In the genomic region with DNA sequence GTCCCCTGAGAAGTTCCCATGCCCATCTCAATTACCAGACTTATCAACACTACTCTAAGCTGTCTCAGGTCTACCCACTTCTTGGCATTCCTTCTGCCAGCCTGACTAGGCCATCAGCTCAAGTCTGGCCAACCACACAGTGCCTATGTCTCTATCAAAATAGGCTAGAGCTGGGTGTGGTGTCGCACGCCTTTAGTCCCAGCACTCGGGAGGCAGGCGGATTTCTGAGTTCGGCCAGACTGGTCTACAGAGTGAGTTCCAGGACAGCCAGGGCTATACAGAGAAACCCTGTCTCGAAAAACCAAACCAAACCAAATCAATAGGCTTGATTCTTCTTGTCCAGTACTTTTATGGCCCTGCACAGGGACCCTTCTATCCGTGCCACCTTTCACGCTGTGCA, we compare ENCODE assay signal across 10 mouse cellular contexts. TPM values are rescaled to one million over a fixed set of nuclear protein-coding genes. Genes with fewer than 3 reads are reported as not detected.
DNase-seq lines count a peak whose midpoint lies in the region; ATAC-seq and TF ChIP-seq lines count a peak whose summit lies in the region.
"Had no signal": no experiment of that assay in that cellular context is flagged by ENCODE, and none has a peak within 500 bp of the region (broad histone marks: within the 10 kb centered on the region; RNA-seq: fewer than 3 reads in every experiment).

No protein-coding gene starts in this region.

- no peak for TF ChIP-seq CTCF in lung, adult 2 months (IDR thresholded peaks at IDR 0.05; ENCODE audit: insufficient read depth, low read length)
- no peak for TF ChIP-seq CTCF in heart, postnatal 0 days (IDR thresholded peaks at IDR 0.05; ENCODE audit: low read depth)

- no peaks in the 10 kb centered on the region for H3K27me3 ChIP-seq in forebrain, embryonic 13.5 days
- H3K27me3 ChIP-seq in forebrain, embryonic 11.5 days (ENCODE audit: control insufficient read depth, insufficient read depth, low read length) = no peaks in the 10 kb centered on the region
- no peaks in the 10 kb centered on the region for H3K27me3 ChIP-seq in heart, postnatal 0 days (ENCODE audit: control insufficient read depth, insufficient read depth, low read length)

- peaks cover 20% of the 10 kb centered on the region for H3K36me3 ChIP-seq in forebrain, embryonic 13.5 days (ENCODE audit: poor library complexity, severe bottlenecking)
- no peaks in the 10 kb centered on the region; the same call in 1 of the 2 replicates for H3K36me3 ChIP-seq in forebrain, embryonic 11.5 days (ENCODE audit: control insufficient read depth, insufficient read depth, low read length)
- H3K36me3 ChIP-seq in heart, postnatal 0 days (replicated peaks; ENCODE audit: control insufficient read depth, insufficient read depth, low read length) = peaks cover 28% of the 10 kb centered on the region

- peaks cover 38% of the 10 kb centered on the region for H3K4me1 ChIP-seq in forebrain, embryonic 13.5 days
- peaks cover 9% of the 10 kb centered on the region; the same call in 1 of the 2 replicates for H3K4me1 ChIP-seq in forebrain, embryonic 11.5 days (replicated peaks; ENCODE audit: control insufficient read depth, insufficient read depth, low read length)
- H3K4me1 ChIP-seq in lung, adult 2 months (ENCODE audit: control insufficient read depth, insufficient read depth, low read length) = peaks cover 6% of the 10 kb centered on the region
- H3K4me1 ChIP-seq in heart, postnatal 0 days (ENCODE audit: control insufficient read depth, insufficient read depth) = peaks cover 40% of the 10 kb centered on the region

- H3K4me2 ChIP-seq in forebrain, embryonic 13.5 days = peak overlapping the region; percentile 34
- H3K4me2 ChIP-seq in forebrain, embryonic 11.5 days (ENCODE audit: low read depth, low read length, severe bottlenecking) = no peak overlapping the region
- peak overlapping the region; percentile 30; the same call in 1 of the 2 replicates for H3K4me2 ChIP-seq in heart, postnatal 0 days (ENCODE audit: low read depth, low read length)

- intact Hi-C loops in left cerebral cortex, postnatal 25 days (cut with DNase I) = no loop called here

- no peak for DNase-seq in forebrain, embryonic 11.5 days (ENCODE audit: low spot score)
- DNase-seq in lung, adult 2 months = no peak
- no peak for DNase-seq in lung, postnatal 14 days
- DNase-seq in heart, postnatal 0 days (ENCODE audit: low spot score) = no peak
- no peak for DNase-seq in Muller cell, postnatal 12 days (ENCODE audit: inconsistent ontology term)
- no peak for DNase-seq in left cerebral cortex, postnatal 25 days (ENCODE audit: low spot score in 2 of 2)
- DNase-seq: cerebellum, adult 8-10 months had no signal

- no peak overlapping the region for H3K9ac ChIP-seq in forebrain, embryonic 13.5 days
- H3K9ac ChIP-seq in forebrain, embryonic 11.5 days (ENCODE audit: low read length) = no peak overlapping the region
- no peak overlapping the region for H3K9ac ChIP-seq in heart, postnatal 0 days (replicated peaks; ENCODE audit: low read depth, low read length)

- WGBS in forebrain, embryonic 13.5 days = 93% methylated on average over 8 of the region's 8 CpGs
- WGBS in forebrain, embryonic 11.5 days = 92% methylated on average over 8 of the region's 8 CpGs
- 82% methylated on average over 8 of the region's 8 CpGs for WGBS in lung, adult 2 months
- WGBS in heart, postnatal 0 days = 87% methylated on average over 8 of the region's 8 CpGs

- TF ChIP-seq EP300 in heart, postnatal 0 days (IDR thresholded peaks at IDR 0.05; ENCODE audit: low read depth) = no peak

- ATAC-seq in forebrain, embryonic 13.5 days = no peak
- ATAC-seq in forebrain, embryonic 11.5 days (replicated peaks; ENCODE audit: low FRiP score) = no peak
- ATAC-seq in heart, postnatal 0 days (ENCODE audit: insufficient read depth, low read depth) = no peak
- ATAC-seq in megakaryocyte-erythroid progenitor cell, adult 5-6 weeks (replicated peaks; ENCODE audit: low FRiP score, low TSS enrichment, poor library complexity, severe bottlenecking) = peak; percentile 34
- ATAC-seq: forebrain, embryonic 16.5 days had no signal

- H3K9me3 ChIP-seq in forebrain, embryonic 13.5 days (replicated peaks) = no peaks in the 10 kb centered on the region
- no peaks in the 10 kb centered on the region for H3K9me3 ChIP-seq in forebrain, embryonic 11.5 days (ENCODE audit: control insufficient read depth, low read length)
- no peaks in the 10 kb centered on the region for H3K9me3 ChIP-seq in heart, postnatal 0 days (replicated peaks; ENCODE audit: control insufficient read depth, low read length)

- no peak overlapping the region for H3K4me3 ChIP-seq in forebrain, embryonic 13.5 days
- no peak overlapping the region for H3K4me3 ChIP-seq in forebrain, embryonic 11.5 days (ENCODE audit: low read depth, low read length)
- H3K4me3 ChIP-seq in lung, adult 2 months (replicated peaks; ENCODE audit: extremely low read depth, low read depth, low read length) = peak overlapping the region; percentile 13
- H3K4me3 ChIP-seq in heart, postnatal 0 days (ENCODE audit: low read depth, low read length) = no peak overlapping the region

- TF ChIP-seq POLR2A in lung, adult 2 months (IDR thresholded peaks at IDR 0.05; ENCODE audit: borderline replicate concordance, extremely low read depth, low read depth, low read length) = no peak

- H3K27ac ChIP-seq in forebrain, embryonic 13.5 days = no peak overlapping the region
- H3K27ac ChIP-seq in forebrain, embryonic 11.5 days (ENCODE audit: low read depth, low read length) = no peak overlapping the region
- H3K27ac ChIP-seq in heart, postnatal 0 days (ENCODE audit: low read depth) = peak overlapping the region; percentile 65; the same call in 1 of the 2 replicates

RNA-seq across cellular contexts. Expression of a gene that starts 1.9 kb away (rescaled TPM):
- 76.6 and 82.2 TPM in 2 replicates for polyA plus RNA-seq in forebrain, embryonic 13.5 days (2015; fragmentation: Nextera tagmentation; extraction: Ambion mirVana)
- 50.9 and 52.7 TPM in 2 replicates for polyA plus RNA-seq in forebrain, embryonic 11.5 days (2014; fragmentation: Nextera tagmentation; extraction: Ambion mirVana)
- 58.1 and 70.0 TPM in 2 replicates for polyA plus RNA-seq in lung, adult 2 months (2012; rRNA removed)
- 12.7 and 28.8 TPM in 2 replicates for total RNA-seq in heart, postnatal 0 days (2014; rRNA removed; ENCODE audit: low replicate concordance)
- 194 and 207 TPM in 2 replicates for polyA plus RNA-seq in heart, postnatal 0 days (2015; fragmentation: Nextera tagmentation; extraction: Ambion mirVana)
- total RNA-seq in megakaryocyte-erythroid progenitor cell, adult 5-6 weeks (2014; fragmentation: Nextera tagmentation) = 161 and 205 TPM in 2 replicates
- total RNA-seq in megakaryocyte-erythroid progenitor cell, adult 5-6 weeks (2017) = 56.2 and 61.8 TPM in 2 replicates
- 10 to 100 TPM; 20.4 to 28.4 TPM for total RNA-seq in left cerebral cortex, postnatal 25 days (2021)

RNA-seq across cellular contexts. Expression of a gene that starts 4.0 kb away (rescaled TPM):
- polyA plus RNA-seq in forebrain, embryonic 13.5 days (2015; fragmentation: Nextera tagmentation; extraction: Ambion mirVana) = 306 and 325 TPM in 2 replicates
- 565 and 637 TPM in 2 replicates for polyA plus RNA-seq in forebrain, embryonic 11.5 days (2014; fragmentation: Nextera tagmentation; extraction: Ambion mirVana)
- 147 and 266 TPM in 2 replicates for polyA plus RNA-seq in lung, adult 2 months (2012; rRNA removed)
- total RNA-seq in heart, postnatal 0 days (2014; rRNA removed; ENCODE audit: low replicate concordance) = 212 and 269 TPM in 2 replicates
- polyA plus RNA-seq in heart, postnatal 0 days (2015; fragmentation: Nextera tagmentation; extraction: Ambion mirVana) = 146 and 158 TPM in 2 replicates
- total RNA-seq in megakaryocyte-erythroid progenitor cell, adult 5-6 weeks (2014; fragmentation: Nextera tagmentation) = 82.3 and 91.5 TPM in 2 replicates
- total RNA-seq in megakaryocyte-erythroid progenitor cell, adult 5-6 weeks (2017) = 49.2 and 87.0 TPM in 2 replicates
- 1 to 10 TPM; 3.3 to 4.1 TPM for total RNA-seq in left cerebral cortex, postnatal 25 days (2021)

RNA-seq across cellular contexts. Expression of a gene that starts 41.6 kb away (rescaled TPM):
- 13.5 and 16.3 TPM in 2 replicates for polyA plus RNA-seq in forebrain, embryonic 13.5 days (2015; fragmentation: Nextera tagmentation; extraction: Ambion mirVana)
- 21.8 and 27.1 TPM in 2 replicates for polyA plus RNA-seq in forebrain, embryonic 11.5 days (2014; fragmentation: Nextera tagmentation; extraction: Ambion mirVana)
- 114 and 136 TPM in 2 replicates for polyA plus RNA-seq in lung, adult 2 months (2012; rRNA removed)
- total RNA-seq in heart, postnatal 0 days (2014; rRNA removed; ENCODE audit: low replicate concordance) = 75.3 and 90.4 TPM in 2 replicates
- 24.0 and 25.4 TPM in 2 replicates for polyA plus RNA-seq in heart, postnatal 0 days (2015; fragmentation: Nextera tagmentation; extraction: Ambion mirVana)
- total RNA-seq in megakaryocyte-erythroid progenitor cell, adult 5-6 weeks (2014; fragmentation: Nextera tagmentation) = 0.20 and 0.37 TPM in 2 replicates
- not detected in 2 replicates for total RNA-seq in megakaryocyte-erythroid progenitor cell, adult 5-6 weeks (2017)
- total RNA-seq in left cerebral cortex, postnatal 25 days (2021) = 10 to 100 TPM; 19.8 to 30.3 TPM
